10 mouse cellular contexts compared by ENCODE assay signal in the genomic region with DNA sequence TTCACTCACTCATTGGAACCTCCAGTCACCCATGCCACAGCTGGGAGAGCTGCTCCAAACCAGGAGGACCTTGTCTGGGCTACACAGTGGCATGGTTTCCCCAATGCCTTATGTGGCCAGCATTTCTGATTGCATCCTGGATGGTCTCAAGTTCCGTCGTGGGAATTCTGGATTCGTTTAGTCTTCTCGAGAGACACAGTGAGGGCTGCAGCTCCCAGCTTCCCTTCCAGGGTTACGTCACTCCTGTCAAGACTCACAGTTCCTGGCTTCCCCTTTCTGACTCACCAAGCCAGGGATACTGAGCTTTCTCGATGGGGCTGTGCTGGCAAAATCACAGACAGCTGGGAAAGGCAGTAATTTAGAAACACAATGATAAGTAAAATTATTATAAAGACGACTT. TPM values are rescaled to one million over a fixed set of nuclear protein-coding genes. Genes with fewer than 3 reads are reported as not detected.
DNase-seq lines count a peak whose midpoint lies in the region; ATAC-seq and TF ChIP-seq lines count a peak whose summit lies in the region.
"Had no signal": no experiment of that assay in that cellular context is flagged by ENCODE, and none has a peak within 500 bp of the region (broad histone marks: within the 10 kb centered on the region; RNA-seq: fewer than 3 reads in every experiment).

No protein-coding gene starts in this region.

- H3K4me3 ChIP-seq in left cerebral cortex, adult 2 months = no peak overlapping the region
- H3K4me3 ChIP-seq in hindbrain, embryonic 11.5 days (ENCODE audit: low read depth, low read length) = no peak overlapping the region
- H3K4me3 ChIP-seq in hindbrain, postnatal 0 days (ENCODE audit: low read length) = no peak overlapping the region
- H3K4me3 ChIP-seq: embryonic facial prominence, embryonic 13.5 days had no signal

- no peak for ATAC-seq in hindbrain, embryonic 11.5 days (ENCODE audit: low FRiP score)
- no peak for ATAC-seq in hindbrain, postnatal 0 days

- no peak overlapping the region for H3K9ac ChIP-seq in hindbrain, embryonic 11.5 days (ENCODE audit: low read depth, low read length)
- H3K9ac ChIP-seq in hindbrain, postnatal 0 days (replicated peaks; ENCODE audit: low read length) = no peak overlapping the region
- H3K9ac ChIP-seq: embryonic facial prominence, embryonic 13.5 days had no signal

- DNase-seq in left cerebral cortex, adult 2 months (ENCODE audit: extremely low spot score in 1 of 2, low spot score in 2 of 2) = peak in 1 of 2 experiments; percentile 27
- DNase-seq in left cerebral cortex, adult 9 months (ENCODE audit: low spot score in 2 of 2) = no peak
- DNase-seq in adrenal gland, postnatal 36 days = peak; percentile 67 to 71
- peak; percentile 75 for DNase-seq in heart, adult 8-10 months (ENCODE audit: low spot score)
- peak; percentile 42 to 52 for DNase-seq in lung, postnatal 4 days
- no peak for DNase-seq in hindbrain, embryonic 11.5 days (ENCODE audit: low spot score)
- no peak for DNase-seq in hindbrain, postnatal 0 days (ENCODE audit: low spot score)
- no peak for DNase-seq in ovary, postnatal 10 days (ENCODE audit: low spot score)
- DNase-seq: kidney, adult 18-20 months had no signal

- H3K4me1 ChIP-seq in hindbrain, embryonic 11.5 days (replicated peaks; ENCODE audit: control insufficient read depth, insufficient read depth, low read length) = peaks cover 3% of the 10 kb centered on the region; the same call in 1 of the 2 replicates
- H3K4me1 ChIP-seq in hindbrain, postnatal 0 days (ENCODE audit: insufficient read depth, low read length) = no peaks in the 10 kb centered on the region

- WGBS in hindbrain, embryonic 11.5 days = 37% methylated on average over 7 of the region's 7 CpGs
- WGBS in hindbrain, postnatal 0 days = 36% methylated on average over 7 of the region's 7 CpGs

- H3K4me2 ChIP-seq in hindbrain, embryonic 11.5 days (replicated peaks; ENCODE audit: low read depth, low read length) = no peak overlapping the region
- no peak overlapping the region for H3K4me2 ChIP-seq in hindbrain, postnatal 0 days (ENCODE audit: low read depth, low read length)
- H3K4me2 ChIP-seq: embryonic facial prominence, embryonic 13.5 days had no signal

- peak overlapping the region; percentile 9; the same call in 1 of the 2 replicates for H3K27ac ChIP-seq in left cerebral cortex, adult 2 months
- no peak overlapping the region for H3K27ac ChIP-seq in hindbrain, embryonic 11.5 days (ENCODE audit: low read depth, low read length)
- no peak overlapping the region for H3K27ac ChIP-seq in hindbrain, postnatal 0 days
- H3K27ac ChIP-seq: embryonic facial prominence, embryonic 13.5 days had no signal

- intact Hi-C loops in left cerebral cortex, adult 2 months (cut with DNase I) = no loop called here

- H3K9me3 ChIP-seq in hindbrain, embryonic 11.5 days (ENCODE audit: control insufficient read depth, low read length) = no peaks in the 10 kb centered on the region
- H3K9me3 ChIP-seq in hindbrain, postnatal 0 days (ENCODE audit: low read length) = no peaks in the 10 kb centered on the region
- H3K9me3 ChIP-seq: embryonic facial prominence, embryonic 13.5 days had no signal

- TF ChIP-seq CTCF in left cerebral cortex, adult 2 months (IDR thresholded peaks at IDR 0.05) = no peak
- no peak for TF ChIP-seq CTCF in hindbrain, postnatal 0 days (IDR thresholded peaks at IDR 0.05; ENCODE audit: low read depth)

- no peaks in the 10 kb centered on the region for H3K36me3 ChIP-seq in hindbrain, embryonic 11.5 days (ENCODE audit: control insufficient read depth, insufficient read depth, low read length)
- H3K36me3 ChIP-seq in hindbrain, postnatal 0 days (ENCODE audit: insufficient read depth, low read length) = no peaks in the 10 kb centered on the region

- H3K27me3 ChIP-seq in hindbrain, embryonic 11.5 days (ENCODE audit: control insufficient read depth, insufficient read depth, low read length) = no peaks in the 10 kb centered on the region
- H3K27me3 ChIP-seq in hindbrain, postnatal 0 days (ENCODE audit: insufficient read depth, low read length) = no peaks in the 10 kb centered on the region
- H3K27me3 ChIP-seq: embryonic facial prominence, embryonic 13.5 days had no signal

RNA-seq across cellular contexts. Expression of a gene that starts 54.0 kb away (rescaled TPM):
- total RNA-seq in left cerebral cortex, adult 2 months (2021) = 10 to 100 TPM; 41.0 to 43.2 TPM
- 10 to 100 TPM; 61.8 to 69.2 TPM for total RNA-seq in adrenal gland, postnatal 36 days (2021)
- 10 to 100 TPM; 30.2 to 37.3 (median 30.9) TPM for total RNA-seq in heart, adult 8-10 months (2022)
- polyA plus RNA-seq in hindbrain, embryonic 11.5 days (2014; fragmentation: Nextera tagmentation; extraction: Ambion mirVana) = 28.6 and 30.2 TPM in 2 replicates
- 52.1 and 57.5 TPM in 2 replicates for total RNA-seq in hindbrain, postnatal 0 days (2014; rRNA removed)
- polyA plus RNA-seq in hindbrain, postnatal 0 days (2015; fragmentation: Nextera tagmentation; extraction: Ambion mirVana) = 11.3 and 13.1 TPM in 2 replicates

Comparison
In these comparisons a context has a peak if more than half of its experiments do, and no peak if none do; other contexts are left out.
1. DNase-seq: peak in adrenal gland, postnatal 36 days (2 of 2), heart, adult 8-10 months (single experiment) and lung, postnatal 4 days (2 of 2); none in left cerebral cortex, adult 9 months (0 of 2), hindbrain, embryonic 11.5 days (single experiment), hindbrain, postnatal 0 days (single experiment) and ovary, postnatal 10 days (single experiment).